Comparison of ENCODE assay signal across 24 mouse cellular contexts in genomic region chr6:83153485-83153884, GRCm38 (mm10). TPM values are rescaled to one million over a fixed set of nuclear protein-coding genes. Genes with fewer than 3 reads are reported as not detected.
DNase-seq lines count a peak whose midpoint lies in the region; ATAC-seq and TF ChIP-seq lines count a peak whose summit lies in the region.
"Had no signal": no experiment of that assay in that cellular context is flagged by ENCODE, and none has a peak within 500 bp of the region (broad histone marks: within the 10 kb centered on the region; RNA-seq: fewer than 3 reads in every experiment).

No protein-coding gene starts in this region.

- whole genome bisulfite sequencing in heart, embryonic 10.5 days, result 70% methylated on average over 5 of the region's 5 CpGs
- WGBS in midbrain, embryonic 14.5 days, result 79% methylated on average over 5 of the region's 5 CpGs
- 84% methylated on average over 5 of the region's 5 CpGs for WGBS in midbrain, embryonic 13.5 days
- 79% methylated on average over 5 of the region's 5 CpGs for WGBS in forebrain, embryonic 14.5 days

- peaks cover 24% of the 10 kb centered on the region; the same call in 1 of the 2 replicates for H3K27me3 ChIP-seq in heart, embryonic 10.5 days (ENCODE audit: insufficient read depth, poor library complexity, severe bottlenecking)
- H3K27me3 ChIP-seq in midbrain, embryonic 14.5 days (ENCODE audit: control insufficient read depth, insufficient read depth, low read length), result no peaks in the 10 kb centered on the region
- H3K27me3 ChIP-seq in midbrain, embryonic 13.5 days, result no peaks in the 10 kb centered on the region
- H3K27me3 ChIP-seq in myocyte (ENCODE audit: control insufficient read depth, insufficient read depth, insufficient read length), result no peaks in the 10 kb centered on the region
- H3K27me3 ChIP-seq in forebrain, embryonic 14.5 days (replicated peaks; ENCODE audit: control insufficient read depth, insufficient read depth, low read length), result no peaks in the 10 kb centered on the region
- H3K27me3 ChIP-seq: forebrain, embryonic 13.5 days had no signal

- H3K9ac ChIP-seq in midbrain, embryonic 14.5 days (replicated peaks; ENCODE audit: low read length), result 0 out of 2 replicates have a peak overlapping the region, but pooled peaks have one; percentile 9
- no peak overlapping the region for H3K9ac ChIP-seq in midbrain, embryonic 13.5 days (replicated peaks)
- H3K9ac ChIP-seq in forebrain, embryonic 14.5 days (ENCODE audit: low read length), result no peak overlapping the region
- H3K9ac ChIP-seq: forebrain, postnatal 0 days; hindbrain, embryonic 14.5 days had no signal

- no peak overlapping the region for H3K4me2 ChIP-seq in midbrain, embryonic 14.5 days (ENCODE audit: low read length)
- no peak overlapping the region for H3K4me2 ChIP-seq in midbrain, embryonic 13.5 days (replicated peaks)
- no peak overlapping the region for H3K4me2 ChIP-seq in myocyte (ENCODE audit: low read depth)
- H3K4me2 ChIP-seq in forebrain, embryonic 14.5 days (ENCODE audit: low read length), result no peak overlapping the region
- H3K4me2 ChIP-seq: forebrain, embryonic 13.5 days; heart, embryonic 13.5 days; hindbrain, embryonic 14.5 days had no signal

- no peak for ATAC-seq in midbrain, embryonic 14.5 days (ENCODE audit: low FRiP score, low TSS enrichment)
- no peak for ATAC-seq in midbrain, embryonic 13.5 days
- ATAC-seq in forebrain, embryonic 14.5 days, result no peak
- ATAC-seq: activated CD4-positive, CD25-positive, alpha-beta regulatory T cell, adult 4 months; forebrain, embryonic 13.5 days; forebrain, postnatal 0 days; hindbrain, postnatal 0 days had no signal

- no peak for TF ChIP-seq POLR2A in myocyte (IDR thresholded peaks at IDR 0.05; ENCODE audit: insufficient read length, low read depth)

- H3K4me1 ChIP-seq in heart, embryonic 10.5 days, result peaks cover 34% of the 10 kb centered on the region
- peaks cover 15% of the 10 kb centered on the region for H3K4me1 ChIP-seq in midbrain, embryonic 14.5 days (ENCODE audit: control insufficient read depth, insufficient read depth, low read length)
- H3K4me1 ChIP-seq in midbrain, embryonic 13.5 days (replicated peaks), result peaks cover 32% of the 10 kb centered on the region
- peaks cover 6% of the 10 kb centered on the region; the same call in 1 of the 2 replicates for H3K4me1 ChIP-seq in forebrain, embryonic 14.5 days (ENCODE audit: control insufficient read depth, insufficient read depth, low read length)

- H3ac ChIP-seq in myocyte (ENCODE audit: control insufficient read depth, insufficient read length), result no peak overlapping the region

- H3K4me3 ChIP-seq in heart, embryonic 10.5 days, result no peak overlapping the region
- H3K4me3 ChIP-seq in midbrain, embryonic 14.5 days (replicated peaks; ENCODE audit: low read depth, low read length), result no peak overlapping the region
- H3K4me3 ChIP-seq in midbrain, embryonic 13.5 days (replicated peaks), result no peak overlapping the region
- H3K4me3 ChIP-seq in myocyte, result no peak overlapping the region
- no peak overlapping the region for H3K4me3 ChIP-seq in forebrain, embryonic 14.5 days (ENCODE audit: low read depth, low read length)
- H3K4me3 ChIP-seq: forebrain, embryonic 10.5 days; forebrain, embryonic 13.5 days; gastrocnemius, adult 2 months; heart, embryonic 13.5 days had no signal

- DNase-seq in heart, adult 11 months, result peak; percentile 85
- no peak for DNase-seq in heart, embryonic 10.5 days (ENCODE audit: low spot score)
- DNase-seq in midbrain, embryonic 14.5 days, result no peak
- DNase-seq in forebrain, embryonic 14.5 days (ENCODE audit: low spot score), result no peak
- DNase-seq: adrenal gland, adult 8-10 months; adrenal gland, postnatal 25 days; cerebellum, adult 11-12 months; cerebellum, adult 8-10 months; cerebellum, postnatal 10 days; cerebellum, postnatal 36 days; forebrain, postnatal 0 days; gastrocnemius, adult 2 months; gastrocnemius, postnatal 14 days; heart, adult 18-20 months; heart, postnatal 14 days; heart, postnatal 4 days had no signal

- H3K9me3 ChIP-seq in heart, embryonic 10.5 days, result no peaks in the 10 kb centered on the region
- H3K9me3 ChIP-seq in midbrain, embryonic 14.5 days (ENCODE audit: control insufficient read depth, low read length), result no peaks in the 10 kb centered on the region
- no peaks in the 10 kb centered on the region for H3K9me3 ChIP-seq in midbrain, embryonic 13.5 days
- no peaks in the 10 kb centered on the region for H3K9me3 ChIP-seq in forebrain, embryonic 14.5 days (replicated peaks; ENCODE audit: control insufficient read depth, low read length)
- H3K9me3 ChIP-seq: forebrain, embryonic 10.5 days; forebrain, embryonic 13.5 days; heart, embryonic 13.5 days had no signal

- no peak overlapping the region for H3K27ac ChIP-seq in heart, embryonic 10.5 days
- no peak overlapping the region for H3K27ac ChIP-seq in midbrain, embryonic 14.5 days (replicated peaks; ENCODE audit: low read depth, low read length)
- H3K27ac ChIP-seq in midbrain, embryonic 13.5 days, result no peak overlapping the region
- no peak overlapping the region for H3K27ac ChIP-seq in forebrain, embryonic 14.5 days (ENCODE audit: low read depth, low read length)
- H3K27ac ChIP-seq: forebrain, embryonic 10.5 days; forebrain, embryonic 13.5 days; gastrocnemius, adult 2 months; heart, embryonic 13.5 days; hindbrain, embryonic 14.5 days; hindbrain, postnatal 0 days had no signal

- H3K79me2 ChIP-seq in myocyte (ENCODE audit: control insufficient read depth, insufficient read depth), result no peaks in the 10 kb centered on the region

- H3K36me3 ChIP-seq in heart, embryonic 10.5 days, result peaks cover 36% of the 10 kb centered on the region
- peaks cover 14% of the 10 kb centered on the region for H3K36me3 ChIP-seq in midbrain, embryonic 14.5 days (ENCODE audit: control insufficient read depth, insufficient read depth, low read length)
- peaks cover 23% of the 10 kb centered on the region for H3K36me3 ChIP-seq in midbrain, embryonic 13.5 days
- peaks cover 9% of the 10 kb centered on the region for H3K36me3 ChIP-seq in myocyte (ENCODE audit: control insufficient read depth, insufficient read depth)
- H3K36me3 ChIP-seq in forebrain, embryonic 14.5 days (ENCODE audit: control insufficient read depth, insufficient read depth, low read length), result peaks cover 13% of the 10 kb centered on the region; the same call in 1 of the 2 replicates

TF ChIP-seq in myocyte, 11 proteins besides CTCF, POLR2A, EP300 and RAD21:
- TF ChIP-seq MYOG (IDR thresholded peaks at IDR 0.05; ENCODE audit: control insufficient read depth in 1 of 3, insufficient read depth in 1 of 3, insufficient read length in 2 of 3, low read depth in 2 of 3) (no peak), SRF (IDR thresholded peaks at IDR 0.05; ENCODE audit: control insufficient read depth, insufficient read length, low read depth) (no peak), MAX (IDR thresholded peaks at IDR 0.05; ENCODE audit: low read depth) (no peak), CEBPB (IDR thresholded peaks at IDR 0.05; ENCODE audit: insufficient read depth, poor library complexity, severe bottlenecking) (no peak), POLR2AphosphoS2 (IDR thresholded peaks at IDR 0.05; ENCODE audit: insufficient read length, low read depth) (peak; percentile 8)

RNA-seq across cellular contexts. Expression of gene Wdr54, which starts 2.7 kb away (rescaled TPM):
- 6.9 and 7.3 TPM in 2 replicates for polyA plus RNA-seq in heart, embryonic 10.5 days (2016; fragmentation: Nextera tagmentation; extraction: Ambion mirVana)
- polyA plus RNA-seq in midbrain, embryonic 14.5 days (2014; fragmentation: Nextera tagmentation; extraction: Ambion mirVana), result 19.4 and 30.3 TPM in 2 replicates
- polyA plus RNA-seq in midbrain, embryonic 13.5 days (2015; fragmentation: Nextera tagmentation; extraction: Ambion mirVana), result 16.1 and 19.2 TPM in 2 replicates
- polyA plus RNA-seq in myocyte (2012; fragmentation: generic; extraction: Trizol), result 12.3 TPM
- 20.6 and 23.9 TPM in 2 replicates for polyA plus RNA-seq in forebrain, embryonic 14.5 days (2014; fragmentation: Nextera tagmentation; extraction: Ambion mirVana)

RNA-seq across cellular contexts. Expression of gene 1700003E16Rik, which starts 2.7 kb away (rescaled TPM):
- polyA plus RNA-seq in heart, embryonic 10.5 days (2016; fragmentation: Nextera tagmentation; extraction: Ambion mirVana), result 0.23 and 0.50 TPM in 2 replicates
- polyA plus RNA-seq in midbrain, embryonic 14.5 days (2014; fragmentation: Nextera tagmentation; extraction: Ambion mirVana), result 5.9 and 7.1 TPM in 2 replicates
- polyA plus RNA-seq in midbrain, embryonic 13.5 days (2015; fragmentation: Nextera tagmentation; extraction: Ambion mirVana), result 3.0 and 3.3 TPM in 2 replicates
- 1.9 TPM for polyA plus RNA-seq in myocyte (2012; fragmentation: generic; extraction: Trizol)
- polyA plus RNA-seq in forebrain, embryonic 14.5 days (2014; fragmentation: Nextera tagmentation; extraction: Ambion mirVana), result 5.8 and 7.5 TPM in 2 replicates
- polyA plus RNA-seq: activated CD4-positive, CD25-positive, alpha-beta regulatory T cell, adult 4 months had no signal

RNA-seq across cellular contexts. Expression of gene Dctn1, which starts 12.2 kb away (rescaled TPM):
- 83.2 and 93.0 TPM in 2 replicates for polyA plus RNA-seq in heart, embryonic 10.5 days (2016; fragmentation: Nextera tagmentation; extraction: Ambion mirVana)
- polyA plus RNA-seq in midbrain, embryonic 14.5 days (2014; fragmentation: Nextera tagmentation; extraction: Ambion mirVana), result 134 and 135 TPM in 2 replicates
- polyA plus RNA-seq in midbrain, embryonic 13.5 days (2015; fragmentation: Nextera tagmentation; extraction: Ambion mirVana), result 127 and 140 TPM in 2 replicates
- polyA plus RNA-seq in myocyte (2012; fragmentation: generic; extraction: Trizol), result 106 TPM
- 101 and 133 TPM in 2 replicates for polyA plus RNA-seq in forebrain, embryonic 14.5 days (2014; fragmentation: Nextera tagmentation; extraction: Ambion mirVana)

RNA-seq across cellular contexts. Expression of gene Rtkn, which starts 18.2 kb away (rescaled TPM):
- 18.4 and 24.4 TPM in 2 replicates for polyA plus RNA-seq in heart, embryonic 10.5 days (2016; fragmentation: Nextera tagmentation; extraction: Ambion mirVana)
- polyA plus RNA-seq in midbrain, embryonic 14.5 days (2014; fragmentation: Nextera tagmentation; extraction: Ambion mirVana), result 5.0 and 8.8 TPM in 2 replicates
- polyA plus RNA-seq in midbrain, embryonic 13.5 days (2015; fragmentation: Nextera tagmentation; extraction: Ambion mirVana), result 16.5 and 18.8 TPM in 2 replicates
- polyA plus RNA-seq in myocyte (2012; fragmentation: generic; extraction: Trizol), result 29.7 TPM
- polyA plus RNA-seq in forebrain, embryonic 14.5 days (2014; fragmentation: Nextera tagmentation; extraction: Ambion mirVana), result 4.7 and 4.8 TPM in 2 replicates
- polyA plus RNA-seq: activated CD4-positive, CD25-positive, alpha-beta regulatory T cell, adult 4 months had no signal

RNA-seq across cellular contexts. Expression of gene Ino80b, which starts 28.3 kb away (rescaled TPM):
- polyA plus RNA-seq in heart, embryonic 10.5 days (2016; fragmentation: Nextera tagmentation; extraction: Ambion mirVana), result 11.4 and 16.1 TPM in 2 replicates
- 13.1 and 14.2 TPM in 2 replicates for polyA plus RNA-seq in midbrain, embryonic 14.5 days (2014; fragmentation: Nextera tagmentation; extraction: Ambion mirVana)
- polyA plus RNA-seq in midbrain, embryonic 13.5 days (2015; fragmentation: Nextera tagmentation; extraction: Ambion mirVana), result 12.1 and 14.9 TPM in 2 replicates
- polyA plus RNA-seq in myocyte (2012; fragmentation: generic; extraction: Trizol), result 38.3 TPM
- polyA plus RNA-seq in forebrain, embryonic 14.5 days (2014; fragmentation: Nextera tagmentation; extraction: Ambion mirVana), result 15.6 and 17.5 TPM in 2 replicates
